Mouse (Mus musculus) heart, adult 2 months (tissue): ENCODE measurements at regions not wholly inside any gene's neighbourhood (a gene's known extent, or its start where the extent isn't known, plus 50 kb on each side); places are given as distances from the start of the nearest gene placed in this dataset.

Source experiments
- DNase-seq, 2 experiments: peaks; one replicate each; pipeline ENCODE4 v3.0.0; 2021
- H3K27ac ChIP-seq: fragments of 200-600 bp; 2 replicates; pipeline ENCODE4 v1.8.1; 2022
- H3K27me3 ChIP-seq: fragments of 200-500 bp; 2 replicates; pipeline ENCODE4 v1.6.1; 2012; ENCODE audit warnings: mild to moderate bottlenecking, low read length, inconsistent platforms, mixed read lengths; ENCODE audit not compliant: control insufficient read depth, insufficient read depth
- H3K36me3 ChIP-seq: fragments of 200-500 bp; 2 replicates; pipeline ENCODE4 v1.6.1; 2012; ENCODE audit warnings: low read length, inconsistent platforms; ENCODE audit not compliant: control insufficient read depth, insufficient read depth
- H3K4me1 ChIP-seq: fragments of 200-500 bp; 2 replicates; pipeline ENCODE4 v1.6.1; 2011; ENCODE audit warnings: low read length; ENCODE audit not compliant: control insufficient read depth, insufficient read depth
- H3K4me3 ChIP-seq: fragments of 200-600 bp; 2 replicates; pipeline ENCODE4 v1.8.1; 2022
- H3K79me2 ChIP-seq: fragments of 200-500 bp; replicated peaks from 2 replicates; pipeline ENCODE4 v1.6.1; 2012; ENCODE audit warnings: mild to moderate bottlenecking, inconsistent platforms, low read length, moderate library complexity, mixed read lengths; ENCODE audit not compliant: control insufficient read depth, insufficient read depth
- H3K9ac ChIP-seq: fragments of 200-500 bp; 2 replicates; pipeline ENCODE4 v1.6.1; 2012; ENCODE audit warnings: low read depth, mild to moderate bottlenecking, control low read depth, inconsistent platforms, low read length, mixed read lengths
- CTCF ChIP-seq: fragments of 200-600 bp; IDR thresholded peaks from 2 replicates; pipeline ENCODE4 v1.8.1; 2022; ENCODE audit warnings: antibody characterized with exemption, mild to moderate bottlenecking, moderate library complexity
- EP300 ChIP-seq: fragments of 200-500 bp; IDR thresholded peaks from 2 replicates; pipeline ENCODE4 v1.6.1; 2011; ENCODE audit warnings: low read depth, low read length, control low read depth; ENCODE audit not compliant: insufficient read depth
- POLR2A ChIP-seq: fragments of 200-500 bp; IDR thresholded peaks from 2 replicates; pipeline ENCODE4 v1.6.1; 2011; ENCODE audit warnings: mild to moderate bottlenecking, low read depth, low read length, control low read depth; ENCODE audit not compliant: insufficient read depth
- WGBS: fragments of 180-500 bp; shearing (Covaris S2); methylation state at CpG from one replicate; pipeline ENCODE4 v1.1.7; 2018; 5-methylcytosine and 5-hydroxymethylcytosine counted together
- intact Hi-C: fragments of 180-260 bp; cut with DNase I; formaldehyde crosslinking; loops from one replicate; pipeline ENCODE4 v1.15.1; 2025

DNA sequence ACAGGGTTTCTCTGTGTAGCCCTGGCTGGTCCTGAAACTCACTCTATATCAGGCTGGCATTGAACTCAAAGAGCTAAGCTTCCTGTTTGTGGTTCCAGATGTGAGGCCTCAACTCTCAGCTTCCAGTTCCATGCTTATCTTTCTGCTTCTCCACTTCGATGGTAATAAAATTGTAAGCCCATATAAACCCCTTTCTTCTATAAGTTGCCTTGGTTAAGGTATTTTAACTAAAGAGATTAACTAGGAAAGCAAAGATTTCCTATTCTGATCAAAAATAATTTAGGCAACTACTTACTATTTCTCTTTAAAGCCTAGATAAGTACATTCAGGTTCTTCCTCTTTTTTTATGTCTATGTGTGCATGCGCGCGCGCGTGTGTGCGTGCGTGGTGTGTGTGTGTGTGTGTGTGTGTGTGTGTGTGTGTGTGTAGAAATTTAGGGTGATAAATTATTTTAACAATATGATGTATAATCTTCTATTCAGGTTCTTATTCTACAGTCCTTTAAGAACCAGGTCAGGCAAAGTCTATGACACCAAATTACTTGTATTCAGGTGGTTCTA lies 190.3 kb upstream of the Kbtbd8 start:
- WGBS: 90% methylated on average over 8 of the region's 8 CpGs
- intact Hi-C loops: no loop called here
- no peak overlapping the region for H3K27ac ChIP-seq

DNA sequence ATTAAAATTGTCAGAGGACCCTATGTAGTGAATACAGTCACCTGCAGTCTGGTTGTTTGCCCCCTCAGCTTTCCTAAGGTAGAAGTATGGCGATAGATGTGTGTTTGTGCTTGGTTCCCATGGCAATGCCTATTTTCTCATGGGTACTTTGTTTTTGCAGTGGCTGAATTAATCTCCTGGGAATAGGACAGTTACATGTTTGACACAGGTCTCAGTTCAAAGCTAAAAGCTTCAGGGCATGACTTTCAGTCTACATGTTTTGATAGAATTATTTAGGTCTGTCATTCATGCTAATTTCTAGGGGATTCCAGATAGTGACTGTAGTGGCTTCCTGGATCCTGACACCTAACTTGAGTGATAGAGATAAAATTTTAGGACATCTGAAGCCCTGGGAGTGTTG lies 191.6 kb upstream of the Kbtbd8 start:
- Histone ChIP-seq H3K79me2 (no peaks in the 10 kb centered on the region), H3K27ac (no peak overlapping the region), H3K4me3 (no peak overlapping the region), H3K4me1 (no peaks in the 10 kb centered on the region), H3K9ac (no peak overlapping the region), H3K27me3 (no peaks in the 10 kb centered on the region), H3K36me3 (no peaks in the 10 kb centered on the region)
- TF ChIP-seq EP300 (no peak), CTCF (no peak), POLR2A (no peak)
- 94% methylated on average over 1 of the region's 1 CpGs for WGBS
- intact Hi-C loops: no loop called here
- DNase-seq: no peak

More for the DNA sequence above, 190.3 kb upstream of the Kbtbd8 start:
- H3K4me3 ChIP-seq: no peak overlapping the region
- TF ChIP-seq EP300 (no peak), CTCF (no peak), POLR2A (no peak)
- no peaks in the 10 kb centered on the region for H3K79me2 ChIP-seq
- no peak overlapping the region for H3K9ac ChIP-seq
- no peak for DNase-seq
- no peaks in the 10 kb centered on the region for H3K27me3 ChIP-seq
- H3K4me1 ChIP-seq: no peaks in the 10 kb centered on the region
- H3K36me3 ChIP-seq: no peaks in the 10 kb centered on the region

DNA sequence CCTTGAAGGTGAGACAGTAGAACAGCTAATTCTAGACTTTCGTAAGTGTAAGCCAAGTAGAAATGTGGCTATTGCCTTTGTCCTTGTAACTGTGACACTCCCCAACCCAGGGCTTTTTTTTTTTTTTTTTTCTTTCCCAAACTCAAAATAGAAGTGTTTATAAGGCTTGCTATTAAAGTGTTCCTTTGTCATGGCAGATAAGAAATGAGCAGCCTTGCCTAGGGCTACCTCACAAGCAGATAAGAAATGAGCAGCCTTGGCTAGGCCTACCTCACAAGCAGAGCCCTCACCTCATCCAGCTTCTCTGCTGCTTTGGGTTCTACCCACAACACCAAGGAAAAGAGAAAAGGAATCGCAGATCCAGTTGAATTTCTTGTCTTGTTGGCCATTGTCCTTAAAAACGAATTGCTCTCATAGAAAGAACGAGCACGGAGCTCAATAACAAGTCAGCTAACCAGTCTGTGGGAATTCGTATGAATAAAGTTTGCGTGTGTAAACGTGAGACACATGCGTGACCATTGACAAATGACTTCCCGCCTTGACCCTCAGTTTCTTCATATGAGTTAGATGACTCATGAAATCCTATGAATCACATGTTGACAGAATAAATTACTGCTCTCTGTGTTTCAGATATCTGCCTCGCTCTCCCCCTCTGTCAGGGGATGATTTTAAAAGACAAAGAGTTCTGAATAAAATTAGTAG lies 192.6 kb upstream of the Kbtbd8 start:
- H3K4me1 ChIP-seq: no peaks in the 10 kb centered on the region
- no peaks in the 10 kb centered on the region for H3K36me3 ChIP-seq
- H3K79me2 ChIP-seq: no peaks in the 10 kb centered on the region
- H3K27me3 ChIP-seq: no peaks in the 10 kb centered on the region
- TF ChIP-seq EP300 (no peak), POLR2A (no peak), CTCF (no peak)
- intact Hi-C loops: no loop called here
- H3K27ac ChIP-seq: no peak overlapping the region
- no peak overlapping the region for H3K9ac ChIP-seq
- H3K4me3 ChIP-seq: no peak overlapping the region
- no peak for DNase-seq
- WGBS: 89% methylated on average over 11 of the region's 11 CpGs

DNA sequence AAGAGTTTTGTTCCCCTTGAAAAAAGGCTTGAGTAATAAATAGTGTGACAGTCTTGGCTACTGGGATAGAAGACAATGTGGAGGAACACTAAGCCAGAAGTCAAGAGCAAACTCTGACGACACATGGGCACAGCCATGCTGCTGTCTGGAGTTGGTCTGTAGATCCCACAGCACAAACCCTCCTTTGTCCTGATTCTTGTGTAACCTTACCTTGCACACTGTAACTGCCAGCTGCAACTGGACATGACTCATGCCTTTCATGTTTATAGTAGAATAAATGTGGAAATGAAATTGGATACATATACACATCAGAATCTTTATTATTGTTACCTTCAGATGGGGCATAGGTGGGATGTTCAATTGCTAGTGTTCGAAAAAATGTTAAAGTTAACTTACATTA lies 195.3 kb upstream of the Kbtbd8 start:
- TF ChIP-seq EP300 (no peak), CTCF (no peak), POLR2A (no peak)
- Histone ChIP-seq H3K9ac (no peak overlapping the region), H3K27me3 (no peaks in the 10 kb centered on the region), H3K79me2 (no peaks in the 10 kb centered on the region), H3K4me3 (no peak overlapping the region), H3K4me1 (no peaks in the 10 kb centered on the region), H3K36me3 (no peaks in the 10 kb centered on the region), H3K27ac (no peak overlapping the region)
- WGBS: 75% methylated on average over 2 of the region's 2 CpGs
- no peak for DNase-seq
- intact Hi-C loops: no loop called here

DNA sequence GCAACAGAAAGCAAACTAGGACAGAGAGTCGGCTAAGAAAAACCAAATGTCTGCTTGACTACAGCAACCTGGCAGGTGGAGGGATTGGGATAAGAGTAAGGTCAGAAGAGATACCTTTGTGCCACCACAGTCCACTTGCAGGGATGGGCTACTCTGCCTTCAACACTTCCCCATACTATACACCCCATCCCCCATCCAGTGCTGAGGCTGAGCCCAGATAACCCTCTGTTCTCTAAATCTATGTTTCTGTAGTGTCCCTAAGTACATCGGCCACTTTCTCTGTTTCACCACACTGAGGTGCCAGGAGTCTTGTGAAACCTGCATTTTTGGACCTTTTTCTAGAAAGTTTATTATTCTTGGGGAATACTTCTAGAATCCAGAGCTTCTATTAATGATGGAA lies 196.3 kb upstream of the Kbtbd8 start:
- no peak overlapping the region for H3K27ac ChIP-seq
- H3K4me1 ChIP-seq: peaks cover 1% of the 10 kb centered on the region; the same call in 1 of the 2 replicates
- no peaks in the 10 kb centered on the region for H3K27me3 ChIP-seq
- 81% methylated on average over 2 of the region's 2 CpGs for WGBS
- H3K79me2 ChIP-seq: no peaks in the 10 kb centered on the region
- no peak for DNase-seq
- no peak for TF ChIP-seq EP300
- no peak overlapping the region for H3K4me3 ChIP-seq
- intact Hi-C loops: no loop called here
- 0 out of 2 replicates have a peak, but pooled peaks cover 2% of the 10 kb centered on the region for H3K36me3 ChIP-seq
- H3K9ac ChIP-seq: no peak overlapping the region

DNA sequence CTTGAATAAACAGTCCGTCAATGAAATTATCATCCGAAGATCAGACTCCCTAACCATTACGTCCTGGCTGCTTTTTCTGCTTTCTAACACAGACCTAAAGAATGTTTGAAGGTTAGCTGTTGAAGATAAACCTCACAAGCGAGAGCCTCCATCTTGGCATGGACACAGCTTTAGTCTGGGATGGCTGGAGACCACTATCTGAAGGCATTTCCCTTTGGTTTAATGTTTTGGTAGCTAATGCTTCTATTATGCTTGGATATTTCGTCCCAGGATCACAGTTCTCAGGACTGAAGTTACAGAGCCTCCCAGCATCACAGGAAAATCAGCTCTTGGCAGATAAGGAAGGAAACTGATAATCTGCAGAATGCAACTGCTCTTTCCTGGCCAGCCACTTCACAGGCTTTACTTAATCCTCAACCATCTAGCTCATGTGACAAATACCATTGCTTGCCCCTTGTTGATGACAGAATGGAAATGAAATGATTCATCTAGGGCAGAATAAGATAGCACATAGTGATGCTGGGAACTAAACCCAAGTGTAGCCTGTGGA lies 197.8 kb upstream of the Kbtbd8 start:
- Histone ChIP-seq H3K27ac (no peak overlapping the region), H3K36me3 (0 out of 2 replicates have a peak, but pooled peaks cover 2% of the 10 kb centered on the region), H3K4me3 (no peak overlapping the region), H3K9ac (no peak overlapping the region), H3K79me2 (no peaks in the 10 kb centered on the region), H3K27me3 (no peaks in the 10 kb centered on the region), H3K4me1 (peaks cover 1% of the 10 kb centered on the region; the same call in 1 of the 2 replicates)
- no peak for TF ChIP-seq EP300
- TF ChIP-seq POLR2A: no peak
- TF ChIP-seq CTCF: no peak
- intact Hi-C loops: no loop called here
- WGBS: 43% methylated on average over 5 of the region's 5 CpGs
- DNase-seq: no peak
